Mouse (Mus musculus) cerebellum, adult 2 months (tissue): ENCODE results near the gene Depdc1b. TPM values are rescaled to one million over a fixed set of nuclear protein-coding genes. Genes with fewer than 3 reads are reported as not detected.

Experiments
- DNase-seq, 2 experiments: peaks; one replicate each; pipeline ENCODE4 v3.0.0; 2021
- H3K27ac ChIP-seq: fragments of 200-500 bp; 2 replicates; pipeline ENCODE4 v1.5.1; 2012; ENCODE audit warnings: low read length, control low read depth, inconsistent platforms; ENCODE audit not compliant: insufficient read depth
- H3K27me3 ChIP-seq: fragments of 200-500 bp; 2 replicates; pipeline ENCODE4 v1.6.1; 2012; ENCODE audit warnings: inconsistent platforms, mild to moderate bottlenecking, low read length, moderate library complexity; ENCODE audit not compliant: control insufficient read depth, insufficient read depth
- H3K4me1 ChIP-seq: fragments of 200-500 bp; 2 replicates; pipeline ENCODE4 v1.6.1; 2011; ENCODE audit warnings: low read length; ENCODE audit not compliant: control insufficient read depth, insufficient read depth
- H3K4me3 ChIP-seq: fragments of 200-500 bp; replicated peaks from 2 replicates; pipeline ENCODE3; 2011; ENCODE audit warnings: mild to moderate bottlenecking, low read depth, low read length, control low read depth; ENCODE audit not compliant: insufficient read depth
- CTCF ChIP-seq: fragments of 200-500 bp; IDR thresholded peaks from 2 replicates; pipeline ENCODE4 v1.5.1; 2011; ENCODE audit warnings: low read depth, mild to moderate bottlenecking, control low read depth, low read length, moderate library complexity, borderline replicate concordance; ENCODE audit not compliant: insufficient read depth
- POLR2A ChIP-seq: fragments of 200-500 bp; IDR thresholded peaks from 2 replicates; pipeline ENCODE4 v1.6.1; 2011; ENCODE audit warnings: low read length, control low read depth, borderline replicate concordance; ENCODE audit not compliant: insufficient read depth
- WGBS: fragments of 180-500 bp; shearing (Covaris S2); methylation state at CpG from one replicate; pipeline ENCODE4 v1.1.7; 2018; 5-methylcytosine and 5-hydroxymethylcytosine counted together
- polyA plus RNA-seq: library from polyadenylated mRNA; depleted of rRNA; stranded (reverse); fragments of >200 nt; gene quantifications from 2 replicates; pipeline ENCODE4 v1.2.3, GENCODE M21; 2012

The Depdc1b gene
- polyA plus RNA-seq, 1 experiment: 0.98 TPM

DNA sequence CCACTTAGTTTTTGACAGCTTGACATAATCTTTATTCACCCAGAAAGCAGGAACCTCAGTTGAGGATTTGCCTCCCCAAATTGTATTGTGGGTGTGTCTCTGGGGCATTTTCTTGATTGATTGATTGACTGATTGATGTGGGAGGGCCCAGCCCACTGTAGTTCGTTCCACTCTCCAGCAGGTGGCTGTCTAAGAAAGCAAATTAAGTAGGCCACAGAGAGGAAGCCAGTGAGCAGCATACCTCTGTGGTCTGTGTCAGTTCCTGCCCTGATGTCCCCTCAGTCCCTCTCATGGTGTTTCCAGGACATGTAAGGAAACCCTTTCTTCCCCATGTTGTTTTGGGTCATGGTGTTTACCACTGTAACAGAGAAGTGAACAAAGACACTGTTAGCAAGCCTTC is 74.4 kb downstream of the Depdc1b start:
- peak; percentile 5 to 10 for DNase-seq
- H3K27me3 ChIP-seq: no peaks in the 10 kb centered on the region
- no peak for TF ChIP-seq POLR2A
- TF ChIP-seq CTCF: peak; percentile 66
- 0% methylated on average over 1 of the region's 1 CpGs for WGBS
- no peak overlapping the region for H3K4me3 ChIP-seq
- H3K4me1 ChIP-seq: no peaks in the 10 kb centered on the region
- H3K27ac ChIP-seq: no peak overlapping the region

DNA sequence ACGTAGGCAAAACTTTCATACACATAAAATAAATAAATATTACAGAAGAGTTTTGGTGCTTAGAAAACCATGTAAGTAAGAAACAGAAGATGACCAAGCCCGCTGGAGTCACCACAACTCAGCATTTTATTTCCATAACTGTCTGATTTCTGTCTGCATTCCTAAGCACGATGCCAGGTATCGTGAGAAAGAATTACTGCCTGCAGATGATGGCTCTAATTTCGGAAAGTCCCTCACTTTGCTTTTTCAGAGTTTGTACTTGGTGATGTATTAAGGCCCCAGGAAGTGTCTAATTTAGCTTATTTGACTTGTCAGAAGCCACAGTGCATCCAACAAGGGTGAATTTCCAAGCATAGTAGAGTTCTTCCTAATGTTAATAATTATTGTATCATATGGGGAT is 87.1 kb downstream of the Depdc1b start:
- no peak overlapping the region for H3K4me3 ChIP-seq
- TF ChIP-seq CTCF: no peak
- TF ChIP-seq POLR2A: no peak
- WGBS: 94% methylated on average over 5 of the region's 5 CpGs

DNA sequence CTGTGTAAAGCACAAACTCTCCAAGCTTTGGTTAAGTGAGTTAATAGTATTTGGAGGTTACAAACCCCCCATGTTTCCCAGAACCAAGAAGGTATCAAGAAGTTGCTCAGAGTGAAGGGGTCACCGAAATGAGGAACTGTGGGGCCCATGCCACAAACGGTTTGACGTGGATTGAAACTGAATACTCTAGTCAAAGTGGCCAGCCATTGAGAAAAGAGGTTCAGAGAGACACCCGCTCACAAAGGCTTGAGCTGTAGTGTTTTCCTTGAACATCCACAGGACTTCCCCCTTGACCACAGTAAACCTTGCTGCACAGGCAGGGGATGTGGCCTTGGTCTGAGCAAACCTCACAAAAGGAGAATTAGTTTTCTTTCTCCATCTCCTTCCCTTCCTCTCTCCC is 88.2 kb downstream of the Depdc1b start:
- Histone ChIP-seq H3K27ac (no peak overlapping the region), H3K27me3 (no peaks in the 10 kb centered on the region), H3K4me1 (no peaks in the 10 kb centered on the region), H3K4me3 (no peak overlapping the region)
- no peak for DNase-seq
- TF ChIP-seq CTCF (no peak), POLR2A (no peak)
- WGBS: 90% methylated on average over 4 of the region's 4 CpGs

More for the DNA sequence above, 87.1 kb downstream of the Depdc1b start:
- DNase-seq: no peak
- H3K27me3 ChIP-seq: no peaks in the 10 kb centered on the region
- H3K4me1 ChIP-seq: no peaks in the 10 kb centered on the region
- H3K27ac ChIP-seq: no peak overlapping the region

DNA sequence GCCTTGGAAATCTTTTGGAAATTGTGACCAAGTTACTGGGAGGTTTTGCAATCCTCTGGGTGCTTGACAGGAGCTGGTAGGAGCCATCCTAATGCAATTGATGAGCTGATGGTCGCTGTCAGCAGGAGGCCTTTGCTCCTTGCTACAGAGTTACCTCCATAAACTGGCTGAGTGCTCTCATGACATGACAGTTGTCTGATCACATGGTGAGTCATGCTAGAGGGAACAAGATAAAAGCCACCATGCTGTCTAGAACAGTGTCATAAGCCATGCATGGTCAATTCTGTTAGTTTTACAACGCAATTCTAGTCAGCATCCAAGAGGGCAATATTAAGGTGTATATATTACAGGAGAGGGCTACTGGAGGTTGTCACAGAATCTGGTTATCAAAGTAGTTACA is 99.3 kb downstream of the Depdc1b start:
- Histone ChIP-seq H3K4me1 (no peaks in the 10 kb centered on the region), H3K27me3 (no peaks in the 10 kb centered on the region), H3K27ac (no peak overlapping the region), H3K4me3 (no peak overlapping the region)
- no peak for DNase-seq
- WGBS: 48% methylated on average over 2 of the region's 2 CpGs
- TF ChIP-seq POLR2A (no peak), CTCF (no peak)

DNA sequence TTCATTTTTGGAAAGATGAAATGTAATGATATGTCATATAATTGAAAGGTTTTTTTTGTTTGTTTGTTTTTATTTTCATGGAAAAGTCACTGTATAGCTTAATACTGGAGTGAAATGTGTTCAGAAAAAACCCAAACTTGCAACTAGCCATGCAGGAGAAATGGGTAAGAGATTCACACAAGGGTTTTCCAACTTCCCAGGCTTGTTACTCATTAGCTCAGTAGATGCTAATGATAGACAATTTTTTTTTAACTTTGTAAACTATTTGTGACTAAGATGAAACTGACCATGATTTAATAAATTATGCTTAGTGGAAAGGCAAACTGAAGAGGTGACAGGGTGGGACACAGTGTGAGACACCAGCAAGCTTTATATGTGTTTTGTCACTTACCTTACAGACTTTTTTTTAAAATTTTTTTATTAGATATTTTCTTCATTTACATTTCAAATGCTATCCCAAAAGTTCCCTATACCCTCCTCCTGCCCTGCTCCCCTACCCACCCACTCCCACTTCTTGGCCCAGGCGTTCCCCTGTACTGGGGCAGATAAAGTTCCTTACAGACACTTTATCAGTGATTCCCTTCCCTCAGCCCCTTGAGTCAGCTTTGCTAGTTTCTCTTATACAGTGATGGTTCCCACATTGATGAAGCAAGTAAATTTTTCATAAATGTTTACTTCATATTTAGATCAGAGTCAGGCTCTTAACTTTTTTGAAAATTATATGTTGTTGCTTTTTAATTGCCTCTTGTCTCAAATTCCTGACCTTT is 102.8 kb downstream of the Depdc1b start:
- TF ChIP-seq POLR2A: no peak
- TF ChIP-seq CTCF: no peak
- Histone ChIP-seq H3K27ac (no peak overlapping the region), H3K4me3 (no peak overlapping the region), H3K4me1 (no peaks in the 10 kb centered on the region), H3K27me3 (no peaks in the 10 kb centered on the region)
- DNase-seq: no peak
- WGBS: 92% methylated on average over 1 of the region's 1 CpGs

DNA sequence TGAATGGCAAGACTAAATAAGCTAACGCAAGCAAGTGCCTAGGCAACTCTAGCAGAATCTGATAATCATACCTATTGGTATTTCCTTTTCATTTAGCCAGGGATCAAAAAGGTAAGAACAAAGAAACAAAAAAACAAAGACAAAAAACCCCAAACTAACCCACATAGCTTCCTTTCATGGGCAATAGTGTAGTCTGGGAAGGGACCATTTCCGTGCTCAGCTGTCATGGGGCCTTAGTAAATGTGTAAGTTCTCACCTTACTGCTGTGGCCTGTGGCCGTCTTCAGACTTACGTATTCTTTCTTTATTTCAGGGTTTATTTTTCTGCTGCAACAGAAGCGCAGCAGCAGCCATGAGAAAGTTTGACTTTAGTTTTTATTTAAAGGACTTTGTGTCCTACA is 110.2 kb downstream of the Depdc1b start:
- no peak overlapping the region for H3K27ac ChIP-seq
- DNase-seq: no peak
- H3K4me1 ChIP-seq: no peaks in the 10 kb centered on the region
- 81% methylated on average over 5 of the region's 5 CpGs for WGBS
- TF ChIP-seq CTCF: no peak
- no peak for TF ChIP-seq POLR2A
- H3K27me3 ChIP-seq: no peaks in the 10 kb centered on the region
- H3K4me3 ChIP-seq: no peak overlapping the region

DNA sequence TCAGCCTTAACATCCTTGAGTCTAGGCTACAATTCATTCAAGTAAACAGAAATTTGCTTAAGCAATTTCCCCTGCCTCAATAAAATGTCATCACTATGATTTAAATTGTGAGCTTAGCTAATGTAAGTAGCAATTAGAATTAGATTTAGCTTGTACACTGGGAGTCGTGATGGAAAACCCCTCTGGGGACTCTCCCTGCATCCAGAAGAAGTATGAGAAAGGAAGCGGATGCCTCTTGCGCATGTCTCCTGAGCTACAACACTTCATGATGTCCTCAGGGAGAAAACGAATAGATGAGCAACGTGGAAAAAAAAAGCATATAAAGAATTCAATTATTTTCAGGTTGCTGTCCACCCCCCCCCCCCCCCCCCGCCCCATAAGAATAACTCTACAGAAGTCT is 112.7 kb downstream of the Depdc1b start:
- no peak for DNase-seq
- TF ChIP-seq POLR2A (no peak), CTCF (no peak)
- WGBS: 77% methylated on average over 6 of the region's 6 CpGs
- Histone ChIP-seq H3K27me3 (no peaks in the 10 kb centered on the region), H3K4me1 (no peaks in the 10 kb centered on the region), H3K27ac (no peak overlapping the region), H3K4me3 (no peak overlapping the region)

DNA sequence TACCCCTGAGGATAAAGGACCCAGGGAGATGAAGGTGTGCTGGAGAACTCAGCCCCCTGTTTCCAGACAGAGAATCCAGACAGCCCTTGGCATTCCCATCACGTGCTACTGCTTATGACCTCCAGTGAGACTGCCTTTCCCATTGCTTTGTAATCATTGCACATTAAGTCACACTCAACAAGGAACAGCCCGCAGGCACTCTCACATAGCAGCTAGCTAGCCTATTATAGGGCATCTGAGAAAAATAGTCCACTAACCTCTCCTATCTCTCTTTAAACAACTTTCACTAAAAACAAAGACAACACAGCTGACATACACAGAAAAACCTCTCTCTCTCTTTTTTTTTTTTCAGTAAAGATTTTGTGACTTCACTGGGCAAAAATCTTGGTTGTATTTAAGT is 113.5 kb downstream of the Depdc1b start:
- no peak overlapping the region for H3K4me3 ChIP-seq
- no peaks in the 10 kb centered on the region for H3K27me3 ChIP-seq
- no peak for TF ChIP-seq CTCF
- no peak for TF ChIP-seq POLR2A
- no peak overlapping the region for H3K27ac ChIP-seq
- no peak for DNase-seq
- WGBS: 85% methylated on average over 2 of the region's 2 CpGs
- H3K4me1 ChIP-seq: no peaks in the 10 kb centered on the region

DNA sequence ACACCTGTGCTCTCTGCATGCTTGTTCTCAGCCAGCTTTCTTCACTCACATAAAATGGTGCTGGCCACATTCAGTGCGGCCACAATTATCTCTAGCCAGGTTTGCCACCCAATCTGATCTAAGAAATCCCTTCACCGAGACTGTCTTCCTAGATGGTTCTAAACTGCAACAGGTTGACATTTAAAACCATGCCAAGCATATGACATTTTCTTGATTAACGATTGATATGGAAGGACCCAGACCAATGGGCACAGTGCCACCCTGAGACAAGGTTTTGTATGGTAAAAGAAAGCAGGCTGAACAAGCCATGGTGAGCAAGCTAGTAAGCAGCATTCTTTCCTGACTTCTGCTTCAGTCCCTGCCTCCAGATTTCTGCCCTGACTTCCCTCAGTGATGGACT is 115.6 kb downstream of the Depdc1b start:
- no peak for DNase-seq
- TF ChIP-seq POLR2A: no peak
- no peak for TF ChIP-seq CTCF
- Histone ChIP-seq H3K4me1 (no peaks in the 10 kb centered on the region), H3K27me3 (no peaks in the 10 kb centered on the region), H3K4me3 (no peak overlapping the region), H3K27ac (no peak overlapping the region)
- WGBS: 32% methylated on average over 3 of the region's 3 CpGs
